Mouse (Mus musculus) G1E (cell line): ENCODE measurements around the gene Gbgt1. TPM values are rescaled to one million over a fixed set of nuclear protein-coding genes. Genes with fewer than 3 reads are reported as not detected.
"Not testable (repeated sequence)": the region's sequence is repeated elsewhere in the genome, so short reads cannot be mapped to it uniquely, and the experiment has no call there.

Experiments used
- ATAC-seq: 2 replicates; pipeline ENCODE4 v1.8.0; 2016; ENCODE audit warnings: mild to moderate bottlenecking; ENCODE audit not compliant: insufficient number of reproducible peaks, poor library complexity, low FRiP score, severe bottlenecking; ENCODE audit errors: extremely low read depth
- DNase-seq: peaks from one replicate; pipeline ENCODE4 v3.0.0; 2012; ENCODE audit warnings: low spot score
- H3K27me3 ChIP-seq: 2 replicates; pipeline ENCODE4 v1.6.1; 2012; ENCODE audit warnings: mild to moderate bottlenecking, low read length, inconsistent platforms; ENCODE audit not compliant: insufficient read depth
- H3K36me3 ChIP-seq: replicated peaks from 2 replicates; pipeline ENCODE3; 2012; ENCODE audit warnings: mild to moderate bottlenecking, inconsistent platforms
- H3K4me1 ChIP-seq: 2 replicates; pipeline ENCODE4 v1.6.1; 2012; ENCODE audit warnings: low read depth, low read length, inconsistent platforms, mixed read lengths; ENCODE audit not compliant: insufficient read depth
- H3K4me3 ChIP-seq: 2 replicates; pipeline ENCODE4 v1.5.1; 2012; ENCODE audit warnings: low read depth, mild to moderate bottlenecking, inconsistent platforms, low read length, moderate library complexity, mixed read lengths
- H3K9me3 ChIP-seq: replicated peaks from 2 replicates; pipeline ENCODE4 v1.6.1; 2012; ENCODE audit warnings: inconsistent platforms
- CTCF ChIP-seq: IDR thresholded peaks from 2 replicates; pipeline ENCODE4 v1.5.1; 2012; ENCODE audit warnings: low read depth, low read length, inconsistent platforms, mixed read lengths
- GATA1 ChIP-seq: IDR thresholded peaks from 2 replicates; pipeline ENCODE4 v1.6.1; 2012; ENCODE audit warnings: borderline replicate concordance, low read length, inconsistent platforms, mixed read lengths
- GATA2 ChIP-seq: IDR thresholded peaks from 2 replicates; pipeline ENCODE4 v1.6.1; 2012; ENCODE audit warnings: low read depth, low read length, inconsistent platforms, borderline replicate concordance
- POLR2AphosphoS5 ChIP-seq: IDR thresholded peaks from 2 replicates; pipeline ENCODE4 v1.6.1; 2012; ENCODE audit warnings: low read depth, low read length, inconsistent platforms; ENCODE audit not compliant: insufficient replicate concordance
- TAL1 ChIP-seq: conservative IDR thresholded peaks from 2 replicates; pipeline ENCODE4 v1.6.1; 2012; ENCODE audit warnings: low read depth, low read length, inconsistent platforms, mixed read lengths
- polyA plus RNA-seq: library from polyadenylated mRNA; stranded (reverse); fragments of >175 nt; gene quantifications from 2 replicates; pipeline ENCODE4 v1.2.3, GENCODE M21; 2012
- total RNA-seq, 2 experiments: library from RNA; stranded (forward) in 1 of 2; stranded (reverse) in 1 of 2; fragments of 200-1000 nt in 1 of 2; fragments of >200 nt in 1 of 2; fragmentation: Nextera tagmentation in 1 of 2; gene quantifications; 2 replicates each; pipeline ENCODE4 v1.2.3; 2014 to 2017

The Gbgt1 gene
- total and polyA plus RNA-seq, 3 experiments = not detected

DNA sequence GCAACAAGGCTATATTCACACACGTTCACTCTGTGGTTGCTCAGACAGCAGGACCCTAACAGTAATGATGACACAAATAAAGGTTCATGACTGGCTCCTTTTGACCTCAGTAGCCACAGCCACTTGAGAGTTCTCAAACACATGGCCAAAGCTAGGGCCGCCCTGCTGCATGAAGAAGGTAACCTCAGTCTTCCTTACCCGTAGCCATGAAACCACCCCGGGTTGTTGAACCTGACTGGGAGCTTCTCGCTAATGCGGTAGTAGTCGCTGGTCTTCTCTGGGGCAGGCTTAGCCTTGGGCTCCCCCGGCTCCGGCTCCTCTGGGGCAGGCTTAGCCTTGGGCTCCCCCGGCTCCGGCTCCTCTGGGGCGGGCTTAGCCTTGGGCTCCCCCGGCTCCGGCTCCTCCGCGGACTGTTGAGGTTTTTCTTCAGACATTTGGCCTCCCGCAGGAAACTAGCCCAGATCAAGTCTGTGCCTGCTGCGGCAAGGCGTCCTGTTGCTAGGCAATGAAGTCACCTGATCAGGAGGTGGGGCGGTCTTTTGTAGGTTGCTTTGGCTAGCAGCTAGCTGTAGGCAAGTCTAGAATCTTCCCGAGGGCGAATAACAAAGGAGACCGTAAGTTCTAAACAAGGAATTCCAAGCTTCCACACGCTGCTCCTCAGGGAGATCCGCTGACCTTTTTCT, 30.7 kb upstream of the Gbgt1 start, which contains the start of gene 1700007K13Rik:
Gene 1700007K13Rik (minus strand): TSS at position 497 of the 683 bp plus-strand sequence.
- peak; percentile 19 for DNase-seq
- peaks cover 4% of the 10 kb centered on the region; the same call in 1 of the 2 replicates for H3K9me3 ChIP-seq
- TF ChIP-seq CTCF (no peak), GATA2 (no peak), TAL1 (no peak), GATA1 (no peak), POLR2AphosphoS5 (no peak)
- peaks cover 24% of the 10 kb centered on the region for H3K36me3 ChIP-seq
- no peak within 1 kb of the TSS for H3K4me3 ChIP-seq
- peaks cover 30% of the 10 kb centered on the region for H3K27me3 ChIP-seq
- ATAC-seq = no peak; the same call in 1 of the 2 replicates
- H3K4me1 ChIP-seq = peaks cover 26% of the 10 kb centered on the region

DNA sequence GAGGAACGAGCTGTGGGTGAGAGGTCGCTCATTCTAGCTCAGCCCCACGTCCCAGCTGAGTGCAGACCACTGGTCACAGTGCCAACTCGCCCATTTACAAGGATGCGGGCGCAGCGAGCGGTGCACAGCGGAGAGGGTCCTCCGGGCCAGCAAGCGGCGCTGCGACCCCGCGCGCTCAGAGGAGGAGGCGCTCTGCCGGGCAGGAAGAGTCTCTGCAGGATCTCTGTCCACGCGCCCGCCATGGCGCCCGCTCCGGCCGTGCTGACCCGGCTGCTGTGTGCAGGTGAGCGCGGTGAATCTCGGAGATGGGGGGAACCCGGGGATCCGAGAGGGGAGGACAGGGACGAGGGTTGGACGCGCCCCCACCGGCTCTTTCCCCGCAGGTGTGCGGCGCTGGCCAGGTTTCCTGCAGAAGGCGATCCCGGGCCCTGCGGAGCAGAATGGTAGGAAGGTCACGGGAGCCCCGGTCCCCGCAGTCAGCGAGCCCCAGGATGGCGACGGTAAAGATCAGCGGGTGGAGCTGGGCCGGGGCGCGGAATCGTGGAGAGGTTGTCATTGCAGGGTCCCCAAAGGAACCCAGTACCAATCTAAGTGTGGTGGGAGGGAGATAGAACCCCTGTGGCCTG, 28.7 kb upstream of the Gbgt1 start, which contains the start of gene Mrps2:
Gene Mrps2 (plus strand): TSS at position 207 of the 626 bp plus-strand sequence.
- peak; percentile 54 for ATAC-seq
- peaks cover 39% of the 10 kb centered on the region for H3K36me3 ChIP-seq
- peaks cover 13% of the 10 kb centered on the region for H3K9me3 ChIP-seq
- peaks cover 26% of the 10 kb centered on the region for H3K4me1 ChIP-seq
- H3K4me3 ChIP-seq = peak within 1 kb of the TSS; percentile 94
- TF ChIP-seq CTCF (peak; percentile 54), GATA2 (no peak)
- DNase-seq = peak; percentile 87
- peaks cover 24% of the 10 kb centered on the region for H3K27me3 ChIP-seq

DNA sequence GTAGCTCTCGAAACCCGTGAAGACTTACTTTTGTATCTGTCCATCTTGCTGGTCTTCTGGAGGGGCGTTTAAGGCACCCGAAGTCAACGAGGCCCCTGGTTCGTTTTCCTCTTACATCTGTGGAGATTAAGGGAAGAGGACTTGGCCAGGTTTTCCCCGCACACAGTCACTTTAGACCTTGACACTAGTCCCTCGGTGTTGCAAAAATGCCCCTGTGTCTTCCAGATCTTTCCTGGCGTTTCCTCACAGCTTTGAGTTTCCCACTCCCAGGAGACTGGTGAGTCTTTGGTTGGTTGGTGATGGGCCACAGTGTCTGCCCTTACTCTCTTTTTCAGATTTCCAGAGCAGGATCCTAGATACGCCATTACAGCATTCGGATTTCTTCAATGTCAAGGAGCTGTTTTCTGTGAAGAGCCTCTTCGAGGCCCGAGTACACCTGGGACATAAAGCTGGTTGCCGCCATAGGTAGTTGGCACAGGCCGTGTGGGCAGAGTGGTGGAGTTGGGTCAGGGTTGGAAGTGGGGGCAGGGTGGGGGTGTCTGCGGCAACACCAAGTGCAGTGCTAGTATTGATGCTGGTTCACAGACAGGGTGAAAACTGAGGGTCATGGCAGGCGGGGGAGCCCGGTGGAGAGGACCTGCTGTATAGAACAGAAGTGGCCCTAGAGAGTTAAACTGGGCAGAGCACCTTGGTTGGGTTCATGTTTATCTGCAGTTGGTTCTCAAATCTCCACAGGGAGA, 28.0 kb upstream of the Gbgt1 start:
- Histone ChIP-seq H3K4me1 (peaks cover 26% of the 10 kb centered on the region), H3K9me3 (peaks cover 16% of the 10 kb centered on the region), H3K27me3 (peaks cover 24% of the 10 kb centered on the region), H3K4me3 (peak overlapping the region; percentile 94), H3K36me3 (peaks cover 40% of the 10 kb centered on the region)
- DNase-seq = no peak
- ATAC-seq = no peak
- no peak for TF ChIP-seq GATA2
- no peak for TF ChIP-seq CTCF
- TF ChIP-seq TAL1 = no peak
- no peak for TF ChIP-seq GATA1
- no peak for TF ChIP-seq POLR2AphosphoS5

DNA sequence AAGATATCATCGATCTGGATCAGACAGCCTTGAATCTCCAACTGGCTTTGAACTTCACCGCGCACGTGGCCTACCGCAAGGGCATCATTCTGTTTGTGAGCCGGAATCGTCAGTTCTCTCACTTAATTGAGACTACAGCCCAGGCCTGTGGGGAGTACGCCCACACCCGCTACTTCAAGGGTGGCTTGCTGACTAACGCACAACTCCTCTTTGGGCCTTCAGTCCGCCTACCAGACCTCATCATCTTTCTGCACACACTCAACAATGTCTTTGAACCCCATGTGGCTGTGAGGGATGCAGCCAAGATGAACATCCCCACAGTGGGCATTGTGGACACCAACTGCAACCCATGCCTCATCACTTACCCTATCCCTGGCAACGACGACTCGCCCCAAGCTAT, 27.2 kb upstream of the Gbgt1 start:
- ATAC-seq = no peak
- Histone ChIP-seq H3K4me3 (peak overlapping the region; percentile 94; the same call in 1 of the 2 replicates), H3K4me1 (peaks cover 26% of the 10 kb centered on the region), H3K9me3 (peaks cover 16% of the 10 kb centered on the region), H3K36me3 (peaks cover 40% of the 10 kb centered on the region), H3K27me3 (peaks cover 21% of the 10 kb centered on the region)
- no peak for DNase-seq
- no peak for TF ChIP-seq TAL1
- no peak for TF ChIP-seq GATA2
- TF ChIP-seq GATA1 = no peak
- no peak for TF ChIP-seq CTCF
- no peak for TF ChIP-seq POLR2AphosphoS5

DNA sequence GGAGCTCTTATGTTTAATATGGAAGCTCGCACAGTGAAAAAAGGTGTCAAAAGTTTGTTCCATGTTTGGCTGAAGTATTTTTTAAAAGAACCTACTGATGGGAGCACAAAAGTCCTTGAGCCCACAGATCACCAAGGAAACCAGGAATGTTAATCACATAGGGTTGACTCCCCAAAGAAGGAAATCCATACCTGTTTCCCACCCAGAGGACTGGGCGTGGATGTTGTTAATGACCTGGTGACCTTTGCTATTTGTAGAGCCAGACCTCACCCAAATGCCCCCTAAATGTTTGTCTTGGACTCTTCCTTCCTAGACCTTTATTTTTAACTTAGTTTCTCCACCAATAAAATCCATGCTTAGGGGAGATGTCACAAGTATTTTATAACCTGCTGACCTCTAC, 26.1 kb upstream of the Gbgt1 start:
- Histone ChIP-seq H3K4me3 (no peak overlapping the region), H3K4me1 (peaks cover 26% of the 10 kb centered on the region), H3K9me3 (peaks cover 16% of the 10 kb centered on the region), H3K27me3 (peaks cover 10% of the 10 kb centered on the region), H3K36me3 (peaks cover 40% of the 10 kb centered on the region)
- DNase-seq (no peak), ATAC-seq (no peak)
- TF ChIP-seq POLR2AphosphoS5 = no peak

DNA sequence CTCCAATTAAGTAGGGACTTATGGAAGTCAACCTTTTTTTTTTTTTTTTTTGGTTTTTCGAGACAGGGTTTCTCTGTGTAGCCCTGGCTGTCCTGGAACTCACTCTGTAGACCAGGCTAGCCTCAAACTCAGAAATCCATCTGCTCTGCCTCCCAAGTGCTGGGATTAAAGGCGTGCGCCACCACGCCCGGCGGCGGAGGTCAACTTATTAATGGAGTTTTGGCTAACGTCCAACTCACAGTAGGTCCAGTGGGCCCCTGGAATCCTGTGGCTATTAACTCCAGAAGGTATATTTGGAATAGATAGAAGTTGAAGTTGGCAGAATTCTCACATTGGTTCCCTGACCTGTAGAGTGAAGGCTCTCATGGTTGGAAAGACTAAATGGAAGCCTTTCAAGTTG, 24.7 kb upstream of the Gbgt1 start:
- not testable (repeated sequence) for DNase-seq, H3K27me3 ChIP-seq, ATAC-seq, H3K4me3 ChIP-seq
- Histone ChIP-seq H3K36me3 (peaks cover 40% of the 10 kb centered on the region), H3K4me1 (peaks cover 21% of the 10 kb centered on the region), H3K9me3 (peaks cover 16% of the 10 kb centered on the region)

DNA sequence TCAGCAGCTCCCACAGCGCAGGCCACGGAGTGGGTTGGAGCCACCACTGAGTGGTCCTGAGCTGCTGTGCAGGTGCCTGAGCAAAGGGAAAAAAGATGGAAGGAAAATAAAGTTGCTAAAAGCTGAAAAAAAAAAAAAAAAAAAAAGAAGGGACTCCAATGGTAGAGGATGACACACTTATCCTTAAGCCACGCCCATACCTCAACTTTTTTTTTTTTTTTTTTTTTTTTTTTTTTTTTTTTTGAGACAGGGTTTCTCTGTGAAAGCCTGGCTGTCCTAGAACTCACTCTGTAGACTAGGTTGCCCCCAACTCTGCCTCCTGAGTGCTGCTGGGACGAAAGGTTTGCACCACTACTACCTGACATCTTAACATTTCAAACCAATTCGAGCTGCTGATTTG, 18.7 kb upstream of the Gbgt1 start:
- not testable (repeated sequence) for ATAC-seq, H3K36me3 ChIP-seq, DNase-seq, H3K9me3 ChIP-seq, H3K4me1 ChIP-seq, H3K4me3 ChIP-seq
- H3K27me3 ChIP-seq = peaks cover 21% of the 10 kb centered on the region
